Mouse (Mus musculus): ENCODE measurements at regions not wholly inside any gene's neighbourhood (a gene's known extent, or its start where the extent isn't known, plus 50 kb on each side); places are given as distances from the start of the nearest gene placed in this dataset.

- TF ChIP-seq MAFK (IDR thresholded peaks at IDR 0.05; ENCODE audit: insufficient read depth, low read depth, low read length) (no peak), ZNF384 (IDR thresholded peaks at IDR 0.05; ENCODE audit: low read depth, low read length) (no peak), CHD2 (IDR thresholded peaks at IDR 0.05; ENCODE audit: low read depth, low read length) (no peak)
Observed at GRCm38 (mm10) chr12:95469897-95470296, 222.1 kb upstream of the Flrt2 start.
